Mouse (Mus musculus) leukemia stem cell, adult 10-12 weeks (primary cell): ENCODE measurements around the gene Ptprj. TPM values are rescaled to one million over a fixed set of nuclear protein-coding genes. Genes with fewer than 3 reads are reported as not detected.

Source experiments
- polyA plus RNA-seq: library from polyadenylated mRNA; stranded (reverse); fragments of >175 nt; gene quantifications from 2 replicates; pipeline ENCODE4 v1.2.3, GENCODE M21; 2012; ENCODE audit warnings: low replicate concordance

Ptprj gene
- 2.3 and 2.9 TPM in 2 replicates for polyA plus RNA-seq

GRCm38 (mm10) chr2:90580236-90581005, at the start of gene Ptprj:
TSS of gene Ptprj (minus strand) at chr2:90580647.

GRCm38 (mm10) chr2:90398633-90399107, 181.8 kb downstream of the Ptprj start, which contains the start of gene Olfr1274-ps:
TSS of gene Olfr1274-ps (plus strand) at chr2:90398683.

Other genes starting within 250 kb of the Ptprj start
- not detected in 2 replicates for gene Olfr1274-ps, start 182.0 kb downstream of the Ptprj start, polyA plus RNA-seq
- 2.7 and 9.6 TPM in 2 replicates for gene Nup160, start 96.6 kb upstream of the Ptprj start, polyA plus RNA-seq
- gene Fnbp4, start 164.7 kb upstream of the Ptprj start, polyA plus RNA-seq = 82.6 and 104 TPM in 2 replicates
- gene Agbl2, start 202.1 kb upstream of the Ptprj start, polyA plus RNA-seq = not detected in 2 replicates